Mouse (Mus musculus) intestine, embryonic 16.5 days (tissue): ENCODE data around the gene Sdf4. TPM values are rescaled to one million over a fixed set of nuclear protein-coding genes. Genes with fewer than 3 reads are reported as not detected.

ENCODE experiments used
- ATAC-seq: fragments of 200-750 bp; cut with Nextera tagmentation; 2 replicates; pipeline ENCODE4 v1.8.0; 2017; ENCODE audit warnings: moderate TSS enrichment, moderate library complexity
- H3K27ac ChIP-seq: fragments of 300-500 bp; sonication (generic); 2 replicates; pipeline ENCODE4 v1.5.1; 2014; ENCODE audit warnings: mild to moderate bottlenecking, low read length
- H3K27me3 ChIP-seq: fragments of 300-500 bp; sonication (generic); replicated peaks from 2 replicates; pipeline ENCODE4 v1.6.1; 2014; ENCODE audit warnings: low read length, control low read depth, mixed read lengths; ENCODE audit not compliant: control insufficient read depth, insufficient read depth
- H3K36me3 ChIP-seq: fragments of 300-500 bp; sonication (generic); 2 replicates; pipeline ENCODE4 v1.6.1; 2014; ENCODE audit warnings: low read length, control low read depth; ENCODE audit not compliant: control insufficient read depth, insufficient read depth
- H3K4me1 ChIP-seq: fragments of 300-500 bp; sonication (generic); 2 replicates; pipeline ENCODE4 v1.6.1; 2014; ENCODE audit warnings: low read length, control low read depth, mixed read lengths; ENCODE audit not compliant: control insufficient read depth, insufficient read depth
- H3K4me2 ChIP-seq: fragments of 300-500 bp; sonication (generic); 2 replicates; pipeline ENCODE4 v1.6.1; 2014; ENCODE audit warnings: low read depth, low read length, control low read depth
- H3K4me3 ChIP-seq: fragments of 300-500 bp; sonication (generic); 2 replicates; pipeline ENCODE4 v1.5.1; 2014; ENCODE audit warnings: mild to moderate bottlenecking, low read length
- H3K9ac ChIP-seq: fragments of 300-500 bp; sonication (generic); 2 replicates; pipeline ENCODE4 v1.6.1; 2014; ENCODE audit warnings: low read depth, low read length
- H3K9me3 ChIP-seq: fragments of 300-500 bp; sonication (generic); 2 replicates; pipeline ENCODE4 v1.6.1; 2016; ENCODE audit warnings: low read length, control low read depth; ENCODE audit not compliant: control insufficient read depth
- WGBS: fragments of 180-500 bp; shearing (Covaris S2); extraction: QIAGEN DNeasy Blood & Tissue Kit; methylation state at CpG from one replicate; pipeline ENCODE4 v1.1.7; 2014; 5-methylcytosine and 5-hydroxymethylcytosine counted together
- microRNA counts: library from miRNA; unstranded; fragments of <30 nt; microRNA quantifications from one replicate; lab custom pipeline; 2016
- microRNA-seq: library from miRNA; unstranded; fragments of <30 nt; microRNA quantifications from one replicate; pipeline ENCODE4, GENCODE M21; 2016
- polyA plus RNA-seq: library from polyadenylated mRNA; unstranded; fragments of >200 nt; fragmentation: Nextera tagmentation; extraction: Ambion mirVana; gene quantifications from 2 replicates; pipeline ENCODE4 v1.2.1, GENCODE M21; 2015

Sdf4 gene
- polyA plus RNA-seq, 1 experiment from 2014 or later, result 171 TPM

DNA sequence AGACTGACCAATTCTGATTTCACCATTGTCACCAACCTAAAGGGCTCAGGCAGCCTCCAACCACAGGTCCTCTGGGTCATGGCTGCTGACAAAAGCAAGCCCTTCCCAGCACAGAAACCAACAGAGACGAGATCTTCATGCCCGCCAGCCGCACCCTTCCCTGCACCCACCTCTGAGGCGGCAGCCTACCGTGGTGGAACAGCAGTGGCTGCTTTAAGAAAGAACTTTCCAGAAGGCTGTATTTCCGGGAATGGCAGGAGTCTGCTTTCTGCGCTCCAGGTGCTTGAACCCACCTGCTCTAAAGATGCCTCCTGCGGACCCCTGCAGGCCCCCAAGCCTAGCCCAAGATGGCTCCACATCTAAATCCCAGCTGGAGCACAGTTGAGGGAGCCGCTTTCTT lies 66.2 kb downstream of the Sdf4 start:
- no peak for ATAC-seq

DNA sequence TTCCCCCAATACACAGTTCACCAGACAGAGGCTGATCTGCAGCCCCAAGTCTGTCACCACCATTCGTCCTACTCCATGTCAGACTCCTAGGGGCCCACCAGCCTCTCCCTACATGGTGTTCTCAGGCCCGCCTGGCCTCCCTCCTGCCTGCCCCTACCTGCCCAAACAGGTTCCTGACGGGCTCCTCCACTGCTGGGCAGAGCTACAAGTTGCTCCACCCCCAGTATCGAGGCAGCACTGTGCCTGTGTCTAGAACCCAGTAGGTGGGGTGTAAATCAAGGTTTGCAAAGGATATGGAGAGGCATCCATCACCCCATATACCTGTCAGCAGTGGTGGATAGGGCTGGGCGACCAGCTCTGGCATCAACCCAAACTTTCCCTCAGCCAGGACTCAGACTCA lies 66.6 kb downstream of the Sdf4 start, which contains the start of gene Ttll10:
Gene Ttll10 (minus strand): TSS at position 154 of the 400 bp plus-strand sequence.
- Histone ChIP-seq H3K4me3 (peak within 1 kb of the TSS; percentile 59), H3K9me3 (no peaks in the 10 kb centered on the region), H3K27ac (peak within 1 kb of the TSS; percentile 98), H3K36me3 (no peaks in the 10 kb centered on the region), H3K9ac (peak within 1 kb of the TSS; percentile 79), H3K27me3 (no peaks in the 10 kb centered on the region), H3K4me1 (peaks cover 15% of the 10 kb centered on the region; the same call in 1 of the 2 replicates), H3K4me2 (peak within 1 kb of the TSS; percentile 40)
- peak; percentile 80 for ATAC-seq
- WGBS, result 28% methylated on average over 5 of the region's 5 CpGs

More for the DNA sequence above, 66.2 kb downstream of the Sdf4 start:
- H3K4me3 ChIP-seq, result peak overlapping the region; percentile 59
- peaks cover 15% of the 10 kb centered on the region; the same call in 1 of the 2 replicates for H3K4me1 ChIP-seq
- WGBS, result 51% methylated on average over 9 of the region's 9 CpGs
- no peaks in the 10 kb centered on the region for H3K36me3 ChIP-seq
- H3K27ac ChIP-seq, result peak overlapping the region; percentile 98
- no peaks in the 10 kb centered on the region for H3K27me3 ChIP-seq
- H3K4me2 ChIP-seq, result peak overlapping the region; percentile 22; the same call in 1 of the 2 replicates
- peak overlapping the region; percentile 79 for H3K9ac ChIP-seq
- H3K9me3 ChIP-seq, result no peaks in the 10 kb centered on the region

DNA sequence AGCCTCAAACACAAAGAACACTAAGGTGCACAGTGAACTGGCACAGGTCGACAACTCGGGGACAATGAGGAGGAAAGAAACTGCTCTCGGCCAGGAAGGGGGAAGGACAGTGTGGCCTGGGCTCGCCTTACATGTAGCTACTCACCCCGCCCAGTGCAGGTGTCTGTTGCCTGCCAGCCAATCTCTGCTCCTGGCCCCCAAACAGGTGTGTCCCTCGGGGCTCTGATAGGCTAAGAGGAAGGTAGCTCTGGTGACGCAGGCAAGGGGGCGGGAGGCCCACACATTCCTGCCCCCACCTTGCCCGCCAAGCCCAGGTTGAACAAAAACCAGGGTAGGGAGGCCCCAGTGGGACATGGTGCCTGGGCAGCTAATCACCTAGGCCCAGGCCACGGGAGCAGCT lies 67.0 kb downstream of the Sdf4 start:
- H3K27me3 ChIP-seq, result no peaks in the 10 kb centered on the region
- peak overlapping the region; percentile 59 for H3K4me3 ChIP-seq
- H3K9me3 ChIP-seq, result no peaks in the 10 kb centered on the region
- H3K27ac ChIP-seq, result peak overlapping the region; percentile 98
- peak overlapping the region; percentile 79 for H3K9ac ChIP-seq
- H3K4me2 ChIP-seq, result peak overlapping the region; percentile 40
- H3K4me1 ChIP-seq, result peaks cover 14% of the 10 kb centered on the region; the same call in 1 of the 2 replicates
- ATAC-seq, result peak; percentile 98
- no peaks in the 10 kb centered on the region for H3K36me3 ChIP-seq
- WGBS, result 20% methylated on average over 10 of the region's 10 CpGs

MicroRNAs encoded within 50 kb of the gene (microRNA counts, 519-probe panel; counts per million panel counts)
- microRNA mmu-miR-200a (lab: Ali Mortazavi, UCI), result 3,296 counts per million, percentile 84 among the panel's probes with 10 or more counts
- microRNA mmu-miR-200b (lab: Ali Mortazavi, UCI), result 3,760 counts per million, percentile 93 among the panel's probes with 10 or more counts
- microRNA mmu-miR-429 (lab: Ali Mortazavi, UCI), result 4,105 counts per million, percentile 97 among the panel's probes with 10 or more counts

Small RNAs within 50 kb of the gene (microRNA-seq; reads per million reads assigned to microRNA genes)
- 2,506 reads per million, percentile 81 among the genes with 10 or more reads in this experiment for gene Mir200a
- gene Mir200b, result 13,787 reads per million, percentile 95 among the genes with 10 or more reads in this experiment
- gene Mir429, result 35,264 reads per million, percentile 98 among the genes with 10 or more reads in this experiment

Other genes with a start within 250 kb of the Sdf4 start
- gene Atad3a, start 231.8 kb upstream of the Sdf4 start, polyA plus RNA-seq, result 142 and 150 TPM in 2 replicates
- 18.9 TPM in 2 replicates for gene Vwa1, start 218.2 kb upstream of the Sdf4 start, polyA plus RNA-seq
- gene Tmem88b, start 207.0 kb upstream of the Sdf4 start, polyA plus RNA-seq, result 0.89 and 1.1 TPM in 2 replicates
- gene Ankrd65, start 202.4 kb upstream of the Sdf4 start, polyA plus RNA-seq, result not detected in 2 replicates
- gene Mrpl20, start 190.0 kb upstream of the Sdf4 start, polyA plus RNA-seq, result 210 and 226 TPM in 2 replicates
- gene Ccnl2, start 180.4 kb upstream of the Sdf4 start, polyA plus RNA-seq, result 130 and 131 TPM in 2 replicates
- gene Aurkaip1, start 161.6 kb upstream of the Sdf4 start, polyA plus RNA-seq, result 180 and 196 TPM in 2 replicates
- 76.3 and 80.5 TPM in 2 replicates for gene Mxra8, start 153.2 kb upstream of the Sdf4 start, polyA plus RNA-seq
- 3.7 and 4.7 TPM in 2 replicates for gene Dvl1, start 145.5 kb upstream of the Sdf4 start, polyA plus RNA-seq
- 0.28 and 0.32 TPM in 2 replicates for gene Tas1r3, start 129.5 kb upstream of the Sdf4 start, polyA plus RNA-seq
- 23.6 and 24.9 TPM in 2 replicates for gene Cptp, start 123.4 kb upstream of the Sdf4 start, polyA plus RNA-seq
- 60.0 and 67.1 TPM in 2 replicates for gene Ints11, start 123.3 kb upstream of the Sdf4 start, polyA plus RNA-seq
- 49.4 and 58.6 TPM in 2 replicates for gene Pusl1, start 101.1 kb upstream of the Sdf4 start, polyA plus RNA-seq
- gene Acap3, start 101.0 kb upstream of the Sdf4 start, polyA plus RNA-seq, result 9.8 and 10.8 TPM in 2 replicates
- 89.5 and 93.4 TPM in 2 replicates for gene Ube2j2, start 49.0 kb upstream of the Sdf4 start, polyA plus RNA-seq
- 59.9 and 75.4 TPM in 2 replicates for gene C1qtnf12, start 30.6 kb upstream of the Sdf4 start, polyA plus RNA-seq
- gene B3galt6, start 223 bp upstream of the Sdf4 start, polyA plus RNA-seq, result 11.7 and 12.0 TPM in 2 replicates
- gene Tnfrsf4, start 21.0 kb downstream of the Sdf4 start, polyA plus RNA-seq, result 0.55 and 0.86 TPM in 2 replicates
- gene Tnfrsf18, start 33.3 kb downstream of the Sdf4 start, polyA plus RNA-seq, result 1.0 and 1.4 TPM in 2 replicates
- gene Ttll10, start 66.5 kb downstream of the Sdf4 start, polyA plus RNA-seq, result 4.2 and 4.7 TPM in 2 replicates
- gene 9430015G10Rik, start 117.1 kb downstream of the Sdf4 start, polyA plus RNA-seq, result 21.4 and 22.3 TPM in 2 replicates
- 0.09 and 0.10 TPM in 2 replicates for gene Rnf223, start 137.6 kb downstream of the Sdf4 start, polyA plus RNA-seq
- gene Agrn, start 204.6 kb downstream of the Sdf4 start, polyA plus RNA-seq, result 35.9 and 38.0 TPM in 2 replicates
- gene Isg15, start 207.9 kb downstream of the Sdf4 start, polyA plus RNA-seq, result 1.8 and 2.9 TPM in 2 replicates
- 2.1 and 2.3 TPM in 2 replicates for gene AW011738, start 210.4 kb downstream of the Sdf4 start, polyA plus RNA-seq
- 0.20 and 0.35 TPM in 2 replicates for gene Perm1, start 223.0 kb downstream of the Sdf4 start, polyA plus RNA-seq
- 11.7 and 13.8 TPM in 2 replicates for gene Plekhn1, start 242.0 kb downstream of the Sdf4 start, polyA plus RNA-seq
- gene Noc2l, start 243.1 kb downstream of the Sdf4 start, polyA plus RNA-seq, result 63.9 and 69.1 TPM in 2 replicates